Mouse (Mus musculus) olfactory bulb, adult 2 months (tissue): ENCODE measurements around the gene Plppr3.

Experiments
- CTCF ChIP-seq: fragments of 200-500 bp; IDR thresholded peaks from 2 replicates; pipeline ENCODE4 v1.5.1; 2012; ENCODE audit warnings: low read depth, mild to moderate bottlenecking, low read length, moderate library complexity; ENCODE audit not compliant: insufficient read depth
- POLR2A ChIP-seq: fragments of 200-500 bp; IDR thresholded peaks from 2 replicates; pipeline ENCODE4 v1.6.1; 2012; ENCODE audit warnings: mild to moderate bottlenecking, low read depth, low read length, moderate library complexity; ENCODE audit not compliant: insufficient read depth

DNA sequence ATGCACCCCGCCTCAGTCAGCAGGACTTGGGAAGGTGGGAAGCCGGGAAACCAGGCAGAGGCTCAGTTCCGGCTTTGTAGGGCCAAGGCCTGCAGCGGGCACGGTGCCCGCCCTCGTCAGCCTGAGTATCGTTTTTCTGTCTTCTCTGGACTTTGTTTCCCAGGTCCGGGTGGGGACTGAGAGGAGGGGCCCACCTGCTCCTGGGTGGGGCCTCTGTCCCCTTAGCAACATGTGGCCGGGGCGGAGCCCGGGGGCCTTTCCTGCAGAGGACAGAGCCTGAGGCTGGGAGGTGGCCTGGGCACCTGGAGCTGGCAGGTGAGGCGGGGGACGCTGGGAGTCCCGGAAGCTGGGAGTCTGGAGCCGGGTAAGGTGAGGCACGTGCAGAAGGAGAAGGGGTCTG is 52.1 kb downstream of the Plppr3 start:
- TF ChIP-seq CTCF (no peak), POLR2A (no peak)
